Mouse (Mus musculus) forebrain, embryonic 16.5 days (tissue): ENCODE measurements at regions not wholly inside any gene's neighbourhood (a gene's known extent, or its start where the extent isn't known, plus 50 kb on each side); places are given as distances from the start of the nearest gene placed in this dataset.

Source experiments
- ATAC-seq: fragments of 200-750 bp; cut with Nextera tagmentation; 2 replicates; pipeline ENCODE4 v1.8.0; 2017; ENCODE audit warnings: mild to moderate bottlenecking, moderate library complexity
- H3K27ac ChIP-seq: fragments of 300-500 bp; sonication (generic); 2 replicates; pipeline ENCODE4 v1.5.1; 2014; ENCODE audit warnings: low read length, control low read depth
- H3K27me3 ChIP-seq: fragments of 300-500 bp; sonication (generic); replicated peaks from 2 replicates; pipeline ENCODE4 v1.6.1; 2014; ENCODE audit warnings: low read length; ENCODE audit not compliant: control insufficient read depth, insufficient read depth
- H3K36me3 ChIP-seq: fragments of 300-500 bp; sonication (generic); 2 replicates; pipeline ENCODE4 v1.6.1; 2014; ENCODE audit not compliant: control insufficient read depth, insufficient read depth
- H3K4me1 ChIP-seq: fragments of 300-500 bp; sonication (generic); replicated peaks from 2 replicates; pipeline ENCODE4 v1.6.1; 2014; ENCODE audit warnings: low read length; ENCODE audit not compliant: control insufficient read depth, insufficient read depth
- H3K4me2 ChIP-seq: fragments of 300-500 bp; sonication (generic); 2 replicates; pipeline ENCODE4 v1.6.1; 2014; ENCODE audit warnings: mild to moderate bottlenecking, low read length, control low read depth
- H3K4me3 ChIP-seq: fragments of 300-500 bp; sonication (generic); replicated peaks from 2 replicates; pipeline ENCODE4 v1.5.1; 2014; ENCODE audit warnings: mild to moderate bottlenecking, low read length, control low read depth
- H3K9ac ChIP-seq: fragments of 300-500 bp; sonication (generic); replicated peaks from 2 replicates; pipeline ENCODE4 v1.6.1; 2014; ENCODE audit warnings: low read depth, low read length, control low read depth
- H3K9me3 ChIP-seq: fragments of 300-500 bp; sonication (generic); 2 replicates; pipeline ENCODE4 v1.6.1; 2016; ENCODE audit warnings: low read length; ENCODE audit not compliant: control insufficient read depth
- WGBS: fragments of 180-500 bp; shearing (Covaris S2); extraction: QIAGEN DNeasy Blood & Tissue Kit; methylation state at CpG from one replicate; pipeline ENCODE4 v1.1.7; 2014; 5-methylcytosine and 5-hydroxymethylcytosine counted together

- no peaks in the 10 kb centered on the region for H3K9me3 ChIP-seq
- 59% methylated on average over 2 of the region's 2 CpGs for WGBS
- H3K27me3 ChIP-seq, result no peaks in the 10 kb centered on the region
- H3K4me3 ChIP-seq, result no peak overlapping the region
- no peak overlapping the region for H3K27ac ChIP-seq
- peak; percentile 61; the same call in 1 of the 2 replicates for ATAC-seq
- H3K36me3 ChIP-seq, result no peaks in the 10 kb centered on the region
- no peak overlapping the region for H3K4me2 ChIP-seq
- H3K9ac ChIP-seq, result no peak overlapping the region
- no peaks in the 10 kb centered on the region for H3K4me1 ChIP-seq
Observed at GRCm38 (mm10) chr1:3900354-3900753, 907.3 kb upstream of the Gm37988 start.

- Histone ChIP-seq H3K9ac (no peak overlapping the region), H3K27ac (no peak overlapping the region), H3K4me2 (no peak overlapping the region), H3K4me1 (no peaks in the 10 kb centered on the region), H3K27me3 (no peaks in the 10 kb centered on the region), H3K36me3 (no peaks in the 10 kb centered on the region), H3K4me3 (no peak overlapping the region), H3K9me3 (no peaks in the 10 kb centered on the region)
- peak; percentile 58 for ATAC-seq
- 59% methylated on average over 1 of the region's 1 CpGs for WGBS
Observed at GRCm38 (mm10) chr1:3903432-3903831, 904.3 kb upstream of the Gm37988 start.

GRCm38 (mm10) chr1:3912499-3912898 is 895.2 kb upstream of the Gm37988 start:
- Histone ChIP-seq H3K27ac (no peak overlapping the region), H3K4me1 (no peaks in the 10 kb centered on the region), H3K4me3 (no peak overlapping the region), H3K36me3 (no peaks in the 10 kb centered on the region), H3K4me2 (no peak overlapping the region), H3K27me3 (no peaks in the 10 kb centered on the region), H3K9ac (no peak overlapping the region), H3K9me3 (no peaks in the 10 kb centered on the region)
- 33% methylated on average over 1 of the region's 1 CpGs for WGBS
- no peak for ATAC-seq

GRCm38 (mm10) chr1:3913631-3914030 is 894.1 kb upstream of the Gm37988 start:
- peak; percentile 55; the same call in 1 of the 2 replicates for ATAC-seq
- no peaks in the 10 kb centered on the region for H3K9me3 ChIP-seq
- no peak overlapping the region for H3K4me2 ChIP-seq
- H3K4me3 ChIP-seq, result no peak overlapping the region
- H3K36me3 ChIP-seq, result no peaks in the 10 kb centered on the region
- H3K4me1 ChIP-seq, result no peaks in the 10 kb centered on the region
- H3K9ac ChIP-seq, result no peak overlapping the region
- no peaks in the 10 kb centered on the region for H3K27me3 ChIP-seq
- WGBS, result 27% methylated on average over 1 of the region's 1 CpGs
- no peak overlapping the region for H3K27ac ChIP-seq
